Mouse (Mus musculus) spleen, embryonic (tissue): ENCODE measurements around the gene Hist1h1d.

ENCODE experiments used
- CTCF ChIA-PET: fragments of 350-600 bp; sonication (Branson Sonifier 250); formaldehyde crosslinking; loops from one replicate; lab custom pipeline; 2022; lab: Charles Lee

The Hist1h1d gene

DNA sequence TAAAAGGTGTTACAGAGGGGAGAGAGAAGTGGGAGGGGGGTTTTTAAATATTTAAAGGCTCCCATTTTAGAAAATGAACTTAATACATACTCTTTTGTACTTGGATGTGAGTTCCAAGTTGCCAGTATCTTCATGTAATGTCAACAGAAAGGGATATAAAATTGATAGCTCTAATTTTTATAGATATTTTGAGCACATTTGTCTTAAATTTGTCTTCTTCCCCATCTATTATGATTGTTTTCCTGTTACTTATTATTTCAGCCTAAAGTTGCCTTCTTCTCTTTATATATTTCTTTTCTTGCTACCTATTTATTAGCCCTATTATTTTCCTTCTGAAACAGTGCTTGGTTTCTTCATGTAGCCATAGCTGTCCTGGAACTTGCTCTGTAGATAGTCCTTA, at the start of gene Hist1h1d:
TSS of gene Hist1h1d (plus strand) at position 301 of the 400 bp plus-strand sequence.
- CTCF ChIA-PET: interaction anchor here (1.6 kb wide), 1 partner anchor 15 kb away, joined by 4 read pairs; no protein-coding TSS in a partner anchor

DNA sequence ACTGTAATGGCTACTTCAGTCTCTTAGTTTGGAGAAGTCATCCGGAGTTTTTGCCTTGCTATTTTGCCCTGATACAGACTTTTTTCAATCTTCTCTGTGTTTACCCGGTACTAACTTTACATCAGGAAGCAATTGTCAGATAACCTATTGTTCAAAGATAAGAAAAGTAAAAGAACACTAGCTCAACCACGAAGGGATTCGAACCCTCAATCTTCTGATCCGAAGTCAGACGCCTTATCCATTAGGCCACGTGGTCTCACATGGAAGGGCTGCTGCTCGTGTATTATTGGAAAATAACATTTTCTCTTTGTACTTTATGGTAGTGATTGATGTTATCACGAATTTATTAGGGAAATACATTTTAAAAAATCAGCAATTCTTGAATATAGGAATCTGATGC, 49.3 kb upstream of the Hist1h1d start:
- CTCF ChIA-PET: no interaction called here

- CTCF ChIA-PET: no interaction called here
These were observed 47.3 kb upstream of the Hist1h1d start for GRCm38 (mm10) chr13:23505662-23506345.

DNA sequence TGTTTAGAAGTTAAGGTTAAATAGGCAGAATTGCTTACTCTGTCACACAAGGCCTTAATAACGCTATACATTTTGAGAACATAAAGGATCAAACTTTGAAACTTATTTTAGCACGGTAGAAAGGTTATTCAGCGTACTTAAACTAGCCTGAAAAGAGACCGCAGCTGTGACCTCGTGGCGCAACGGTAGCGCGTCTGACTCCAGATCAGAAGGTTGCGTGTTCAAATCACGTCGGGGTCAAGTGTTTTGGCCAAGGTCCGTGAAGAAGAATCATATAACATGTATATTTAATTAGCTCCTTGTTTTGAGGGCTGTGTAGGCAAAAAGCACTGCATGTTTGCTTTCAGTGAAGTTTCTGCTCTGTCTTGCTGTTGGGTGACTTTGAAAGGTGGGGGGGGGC, 46.7 kb upstream of the Hist1h1d start:
- CTCF ChIA-PET: no interaction called here

DNA sequence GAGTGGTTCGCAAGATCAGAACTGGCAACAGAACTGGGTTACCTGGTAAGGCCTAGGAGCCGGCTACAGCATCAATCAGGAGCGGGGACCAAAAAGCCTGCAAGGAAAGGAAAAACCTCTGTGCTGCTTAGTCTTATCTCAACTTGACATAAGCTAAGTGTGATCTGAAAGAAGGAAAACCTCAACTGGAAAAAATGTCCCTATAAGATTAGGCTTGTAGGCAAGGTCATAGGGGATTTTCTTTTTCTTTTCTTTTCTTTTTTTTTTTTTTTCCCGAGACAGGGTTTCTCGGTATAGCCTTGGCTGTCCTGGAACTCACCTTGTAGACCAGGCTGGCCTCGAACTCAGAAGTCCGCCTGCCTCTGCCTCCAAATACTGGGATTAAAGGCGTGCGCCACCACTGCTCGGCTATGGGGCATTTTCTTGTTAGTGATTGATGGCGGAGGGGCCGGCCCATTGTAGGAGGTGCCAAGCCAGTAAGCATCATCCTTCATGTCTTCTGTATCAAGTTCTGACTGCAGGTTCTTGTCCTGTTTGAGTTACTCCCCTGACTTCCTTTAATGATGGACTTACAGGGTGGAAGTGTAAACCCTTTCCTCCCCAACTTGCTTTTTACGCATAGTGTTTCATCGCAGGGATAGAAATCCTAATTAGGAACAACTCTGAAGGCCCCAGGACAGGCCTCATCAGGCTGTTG, 46.1 kb upstream of the Hist1h1d start:
- CTCF ChIA-PET: no interaction called here

- CTCF ChIA-PET: no interaction called here
These were observed 42.9 kb upstream of the Hist1h1d start for GRCm38 (mm10) chr13:23510127-23510526.

- CTCF ChIA-PET: no interaction called here
These were observed 39.5 kb upstream of the Hist1h1d start for GRCm38 (mm10) chr13:23513517-23513916.

GRCm38 (mm10) chr13:23515281-23515680, 37.8 kb upstream of the Hist1h1d start:
- CTCF ChIA-PET: interaction anchor here (0.6 kb wide), 1 partner anchor 79 kb away, joined by 5 read pairs; no protein-coding TSS in a partner anchor

- CTCF ChIA-PET: interaction anchor here (0.6 kb wide), 1 partner anchor 80 kb away, joined by 5 read pairs; no protein-coding TSS in a partner anchor
These were observed 37.0 kb upstream of the Hist1h1d start for GRCm38 (mm10) chr13:23515826-23516620.

DNA sequence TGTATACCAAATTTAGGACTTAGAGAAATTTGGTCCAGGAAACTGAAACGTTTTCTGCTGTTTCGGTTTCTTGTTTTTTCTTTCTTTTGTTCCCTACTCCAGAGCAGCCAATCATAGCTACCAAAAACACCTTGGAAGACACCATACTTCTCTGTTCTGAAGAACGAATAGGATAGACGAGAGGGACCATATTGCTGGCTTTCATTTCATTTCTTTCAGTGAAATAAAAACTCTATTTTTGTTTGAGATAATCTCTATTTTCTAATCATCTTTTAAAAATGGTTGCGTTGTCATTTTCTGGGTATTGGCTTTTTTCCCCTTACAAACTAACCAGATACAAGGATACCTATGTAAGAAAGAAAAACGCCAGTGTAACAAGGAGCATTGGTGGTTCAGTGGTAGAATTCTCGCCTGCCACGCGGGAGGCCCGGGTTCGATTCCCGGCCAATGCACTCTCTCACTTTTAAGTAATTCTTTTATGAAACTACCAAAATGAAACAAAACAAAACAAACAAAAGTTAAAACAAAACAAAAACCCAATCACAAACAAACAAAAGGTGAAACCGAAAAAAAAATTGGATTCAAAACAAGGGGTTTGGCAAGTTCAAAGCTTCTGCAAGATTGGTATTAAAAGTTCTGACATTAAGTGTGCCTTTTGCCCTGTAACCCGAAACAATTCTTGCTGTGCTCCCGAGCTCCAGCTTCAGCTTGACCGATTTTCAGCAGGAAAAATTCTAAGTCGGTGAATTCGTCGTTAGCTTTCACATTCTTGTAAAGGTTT, 36.0 kb upstream of the Hist1h1d start:
- CTCF ChIA-PET: interaction anchor here (0.6 to 0.9 kb wide), 2 partner anchors 24 to 80 kb away, joined by 3 to 5 read pairs; no protein-coding TSS in a partner anchor

- CTCF ChIA-PET: interaction anchor here (0.6 to 0.9 kb wide), 2 partner anchors 23 to 87 kb away, joined by 5 read pairs; no protein-coding TSS in a partner anchor
These were observed 35.3 kb upstream of the Hist1h1d start for GRCm38 (mm10) chr13:23517603-23518294.

GRCm38 (mm10) chr13:23518295-23518603, 34.8 kb upstream of the Hist1h1d start:
- CTCF ChIA-PET: interaction anchor here (0.6 kb wide), 1 partner anchor 87 kb away, joined by 5 read pairs; no protein-coding TSS in a partner anchor

GRCm38 (mm10) chr13:23518885-23519284, 34.2 kb upstream of the Hist1h1d start:
- CTCF ChIA-PET: no interaction called here

DNA sequence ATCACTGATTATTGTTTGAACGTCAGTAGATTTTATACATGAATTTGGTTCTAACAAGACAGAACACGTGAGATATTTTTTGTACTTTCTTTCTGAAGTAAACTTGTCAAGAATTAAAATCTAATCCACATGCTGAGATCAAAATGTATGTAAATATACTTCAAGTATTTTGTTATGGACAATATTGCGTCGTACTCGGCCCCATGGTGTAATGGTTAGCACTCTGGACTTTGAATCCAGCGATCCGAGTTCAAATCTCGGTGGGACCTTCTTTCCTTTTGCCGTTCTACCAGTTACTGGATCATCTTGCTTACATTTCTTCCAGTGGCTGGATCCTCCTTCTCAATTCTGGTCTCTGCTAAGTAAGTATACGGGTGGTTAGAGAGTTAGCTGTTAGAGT, 33.6 kb upstream of the Hist1h1d start:
- CTCF ChIA-PET: interaction anchor here (0.8 to 1.0 kb wide), 2 partner anchors 83 to 95 kb away, joined by 3 read pairs; no protein-coding TSS in a partner anchor

DNA sequence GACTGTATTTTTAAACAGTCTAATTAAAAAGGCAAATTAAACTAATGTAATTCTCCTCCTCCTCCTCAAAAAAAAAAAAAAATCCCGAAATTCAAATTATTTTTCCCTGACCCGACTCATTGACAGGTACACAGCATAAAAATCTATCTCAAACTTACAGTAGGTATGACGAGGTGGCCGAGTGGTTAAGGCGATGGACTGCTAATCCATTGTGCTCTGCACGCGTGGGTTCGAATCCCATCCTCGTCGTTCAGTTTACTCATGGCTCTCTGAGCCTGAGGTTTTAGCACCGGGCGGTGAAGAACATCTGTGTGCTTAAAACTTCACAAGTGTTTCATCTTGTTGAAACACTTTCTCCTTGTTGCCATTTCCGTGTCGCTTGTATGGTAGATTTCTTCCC, 31.4 kb upstream of the Hist1h1d start:
- CTCF ChIA-PET: no interaction called here

DNA sequence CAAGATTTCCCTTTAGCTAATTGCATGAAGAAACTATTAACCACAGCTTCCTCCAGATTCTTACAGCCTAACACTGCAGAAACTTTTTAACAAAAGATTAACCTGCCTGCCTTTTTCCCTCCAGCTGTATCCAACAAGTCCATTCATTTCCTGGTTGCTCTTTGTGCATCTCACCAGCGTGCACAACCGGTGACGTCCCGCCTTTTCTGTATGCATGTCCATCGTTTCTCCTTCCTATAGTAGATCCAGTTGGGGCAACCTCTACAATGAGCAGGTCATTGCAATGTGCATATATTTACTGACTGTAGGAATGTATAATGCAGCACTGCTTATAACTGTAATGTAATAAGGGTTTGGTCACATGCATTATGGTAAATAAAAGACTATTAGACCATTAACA, 29.1 kb upstream of the Hist1h1d start:
- CTCF ChIA-PET: interaction anchor here (0.7 kb wide), 1 partner anchor 79 kb away, joined by 3 read pairs; no protein-coding TSS in a partner anchor

DNA sequence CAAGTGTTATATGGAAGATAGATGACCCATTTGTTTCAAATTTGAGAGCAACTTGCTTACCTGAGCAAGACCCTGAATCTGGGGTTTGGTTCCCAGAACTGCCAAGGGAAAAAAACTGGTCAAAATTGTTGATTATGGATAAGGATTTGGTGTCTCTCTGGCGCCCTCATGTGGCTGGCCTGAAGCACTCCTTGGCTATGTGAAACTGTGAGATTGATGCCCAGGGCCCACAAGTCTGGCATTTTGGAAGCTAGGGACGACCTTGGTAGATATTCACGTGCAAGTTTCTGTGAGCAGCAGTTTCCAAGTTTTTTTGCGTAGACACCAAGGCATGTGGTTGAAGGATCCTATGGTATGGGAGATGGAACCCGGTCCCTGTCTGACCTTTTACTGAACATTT, 28.4 kb upstream of the Hist1h1d start:
- CTCF ChIA-PET: interaction anchor here (0.6 to 0.7 kb wide), 3 partner anchors 16 to 1777 kb away, joined by 4 read pairs; no protein-coding TSS in a partner anchor

- CTCF ChIA-PET: interaction anchor here (0.6 kb wide), 1 partner anchor 20 kb away, joined by 4 read pairs; no protein-coding TSS in a partner anchor
These were observed 27.2 kb upstream of the Hist1h1d start for GRCm38 (mm10) chr13:23525901-23526300.

- CTCF ChIA-PET: no interaction called here
These were observed 26.8 kb upstream of the Hist1h1d start for GRCm38 (mm10) chr13:23526312-23526711.

- CTCF ChIA-PET: interaction anchor here (0.5 kb wide), 1 partner anchor 96 kb away, joined by 4 read pairs; no protein-coding TSS in a partner anchor
These were observed 24.1 kb upstream of the Hist1h1d start for GRCm38 (mm10) chr13:23529005-23529404.
